Mouse (Mus musculus) kidney, adult 11 months (tissue): ENCODE data around the gene Cbr2.
A peak's percentile ranks its signal among the peaks of the same experiment; 100 is the strongest.

Source experiments
- DNase-seq: peaks from one replicate; pipeline ENCODE4 v3.0.0; 2022

Cbr2 gene

DNA sequence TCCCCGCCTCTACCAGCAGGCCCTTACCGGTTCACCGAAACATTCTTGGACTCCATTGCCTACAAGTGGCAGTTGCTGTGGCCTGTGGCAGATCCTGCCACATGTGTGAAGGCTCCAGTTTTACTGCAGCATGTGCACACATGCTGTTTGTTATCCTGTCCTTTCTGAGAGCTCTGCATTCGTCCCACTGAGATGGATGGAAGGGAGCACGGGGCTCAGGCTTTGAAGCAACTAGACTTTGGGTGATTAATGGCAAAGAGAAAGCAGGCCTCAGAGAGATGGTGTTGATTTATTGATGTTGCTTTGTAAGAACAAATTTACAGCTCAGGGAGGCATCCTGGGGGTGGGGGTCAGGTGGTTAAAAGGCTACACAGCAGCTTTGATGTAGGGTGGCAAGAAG lies 21.2 kb downstream of the Cbr2 start:
- DNase-seq: no peak

DNA sequence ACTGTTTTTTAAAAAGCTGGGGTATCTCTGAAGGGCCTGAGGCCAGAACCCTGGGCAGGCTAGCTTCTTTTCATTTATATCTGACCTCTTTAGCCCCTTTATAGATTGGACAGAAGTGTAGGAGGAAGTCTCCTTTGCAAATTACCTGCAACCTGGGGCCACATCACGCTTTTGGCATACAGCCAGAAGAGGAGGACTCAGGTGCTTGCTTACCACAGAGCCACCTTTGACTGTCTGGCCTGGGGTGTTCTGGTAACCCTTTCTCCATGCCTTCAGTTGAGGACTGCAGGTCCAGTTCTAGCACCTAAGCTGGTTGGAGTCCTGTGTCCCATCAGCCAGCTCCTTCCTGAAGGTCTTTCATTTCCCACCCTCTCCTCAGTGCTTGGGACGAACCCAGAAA lies 22.4 kb downstream of the Cbr2 start:
- no peak for DNase-seq

DNA sequence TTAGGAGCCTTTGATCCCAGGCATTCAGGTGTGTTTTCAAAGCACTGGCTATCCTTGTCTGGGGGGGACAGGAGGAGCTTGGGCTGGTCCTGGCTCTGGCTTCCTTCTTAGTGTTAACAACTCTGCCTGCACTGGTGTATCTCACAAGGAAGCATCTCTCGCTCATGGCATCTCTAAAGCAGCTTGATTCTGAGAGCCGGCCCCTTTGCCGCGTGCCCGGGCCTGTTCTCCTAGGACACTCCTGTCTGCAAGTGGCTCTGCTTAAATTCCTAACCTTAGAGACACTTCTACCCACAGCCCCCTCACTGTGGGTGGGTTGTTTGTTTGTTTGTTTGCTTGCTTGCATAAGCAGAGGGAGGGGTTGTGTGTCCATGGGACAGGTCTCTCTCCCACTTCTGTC lies 23.9 kb downstream of the Cbr2 start:
- no peak for DNase-seq

DNA sequence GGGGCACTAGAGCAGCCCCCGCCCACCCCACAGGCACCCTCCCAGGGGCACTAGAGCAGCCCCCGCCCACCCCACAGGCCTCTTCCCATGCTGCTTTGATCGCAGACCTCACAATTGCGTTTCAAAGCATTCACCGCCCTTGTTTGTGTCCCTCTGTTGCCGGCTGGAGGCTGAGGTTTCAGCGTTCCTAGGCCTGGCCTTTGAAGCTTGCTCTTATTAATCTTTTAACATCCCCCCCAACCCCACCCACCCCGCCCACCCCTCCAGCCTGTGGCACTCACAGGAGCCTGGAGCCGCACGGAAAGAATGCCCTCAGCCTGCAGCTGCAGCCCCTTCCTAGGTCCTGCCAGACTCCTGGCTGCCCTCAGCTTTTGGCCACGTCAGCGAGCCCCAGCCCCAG lies 24.7 kb downstream of the Cbr2 start:
- no peak for DNase-seq

DNA sequence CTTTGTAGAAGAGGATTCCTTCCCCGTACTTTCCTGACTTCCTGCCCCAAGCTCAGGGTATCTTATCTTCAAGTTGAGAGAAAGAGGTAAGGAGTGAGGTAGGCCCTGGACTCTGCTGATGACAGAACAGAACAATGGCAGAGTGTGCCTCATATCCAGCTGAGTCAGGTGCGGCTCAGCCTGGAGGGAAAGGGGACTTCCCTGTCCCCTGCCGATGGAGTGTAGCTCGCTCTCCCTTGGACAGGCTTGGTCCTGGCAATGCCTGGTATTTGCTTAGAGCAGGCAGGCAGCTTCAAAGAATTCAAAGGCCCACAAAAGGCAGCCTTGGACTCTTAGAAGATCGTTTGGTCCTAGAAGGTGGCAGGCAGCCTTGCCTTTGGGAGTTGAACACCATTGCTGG lies 25.8 kb downstream of the Cbr2 start:
- no peak for DNase-seq

DNA sequence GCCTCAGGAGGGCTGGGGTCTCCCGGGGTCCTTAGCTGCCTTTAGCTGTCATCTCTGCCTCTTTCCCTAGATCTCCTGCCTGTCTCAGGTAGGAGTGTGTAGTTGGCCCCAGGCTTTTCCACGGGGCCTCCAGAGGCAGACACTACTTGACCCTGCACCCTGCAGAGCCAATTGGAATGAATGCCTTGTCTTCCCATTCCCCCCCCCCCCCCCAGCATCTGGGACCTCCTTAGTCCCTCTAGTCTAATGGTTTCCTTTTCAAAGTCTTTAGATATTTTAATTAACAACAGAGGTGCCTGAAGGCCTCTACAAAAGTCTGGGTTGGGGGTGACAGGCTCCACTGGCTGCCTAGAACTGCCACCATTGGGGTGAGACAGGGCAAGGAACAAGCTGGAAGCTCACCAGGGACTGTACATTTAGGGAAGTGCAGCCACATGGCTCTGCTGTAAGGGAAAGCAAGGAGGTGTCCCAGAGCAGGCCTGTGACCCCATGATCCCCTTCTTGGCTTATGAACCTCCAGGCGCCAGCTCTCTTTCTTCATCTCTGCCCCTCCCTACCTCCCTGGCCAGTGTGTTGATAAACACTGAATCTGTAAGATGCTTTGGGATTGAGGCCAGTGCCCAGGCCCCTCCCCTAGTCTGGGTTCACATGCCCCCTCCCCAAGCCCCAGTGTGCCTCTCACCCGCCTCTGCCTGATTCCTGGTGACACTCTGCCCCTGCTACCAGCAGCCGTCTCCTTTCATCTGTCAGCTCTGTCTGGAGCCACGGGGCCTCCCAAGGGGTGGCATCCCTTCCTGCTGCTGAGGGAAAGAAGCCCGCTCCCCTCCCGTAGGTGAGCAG lies 27.2 kb downstream of the Cbr2 start:
- DNase-seq: no peak

- no peak for DNase-seq
Measured at GRCm38 (mm10) chr11:120703696-120704454, 28.0 kb downstream of the Cbr2 start.

- DNase-seq: no peak
Measured at GRCm38 (mm10) chr11:120697741-120698140, 34.2 kb downstream of the Cbr2 start.

DNA sequence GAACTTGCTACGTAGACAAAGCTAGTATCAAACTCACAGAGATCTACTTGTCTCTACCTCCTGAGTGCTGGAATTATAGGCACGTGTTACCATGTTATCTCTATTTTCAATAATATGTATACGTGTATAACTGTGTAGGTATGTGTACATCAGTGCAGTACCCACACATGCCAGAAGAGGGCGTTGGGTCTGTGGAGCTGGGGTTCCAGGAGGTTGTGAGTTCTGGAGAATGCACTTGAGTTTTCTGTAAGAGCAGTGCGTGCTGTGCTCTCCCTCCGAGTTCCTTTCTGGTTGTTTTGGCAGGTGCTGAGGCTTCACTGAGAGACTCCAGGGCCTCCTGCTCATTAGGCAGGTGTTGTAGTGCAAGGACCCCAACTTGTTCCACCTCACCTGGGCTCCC lies 35.3 kb downstream of the Cbr2 start:
- DNase-seq: no peak

DNA sequence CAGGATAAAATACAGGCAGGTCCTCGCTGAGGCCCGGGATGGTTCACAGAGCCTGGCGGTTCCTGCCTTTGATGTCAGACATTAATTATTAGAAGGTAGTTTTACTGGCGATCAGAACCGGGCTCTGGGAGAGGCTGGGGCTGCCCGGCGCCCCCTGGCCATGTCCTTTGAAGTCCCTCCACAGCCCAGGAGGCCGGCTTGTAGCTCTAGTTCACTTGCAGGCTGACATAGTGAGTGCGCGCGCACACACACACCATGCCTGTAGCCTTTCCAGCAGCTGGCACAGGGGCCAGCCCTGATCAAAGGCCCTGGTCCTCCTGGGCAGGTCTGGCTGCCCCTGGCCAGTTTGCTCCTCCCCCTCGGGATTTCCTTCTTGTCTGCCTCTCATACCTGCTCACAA lies 36.3 kb downstream of the Cbr2 start:
- peak; percentile 80 for DNase-seq

DNA sequence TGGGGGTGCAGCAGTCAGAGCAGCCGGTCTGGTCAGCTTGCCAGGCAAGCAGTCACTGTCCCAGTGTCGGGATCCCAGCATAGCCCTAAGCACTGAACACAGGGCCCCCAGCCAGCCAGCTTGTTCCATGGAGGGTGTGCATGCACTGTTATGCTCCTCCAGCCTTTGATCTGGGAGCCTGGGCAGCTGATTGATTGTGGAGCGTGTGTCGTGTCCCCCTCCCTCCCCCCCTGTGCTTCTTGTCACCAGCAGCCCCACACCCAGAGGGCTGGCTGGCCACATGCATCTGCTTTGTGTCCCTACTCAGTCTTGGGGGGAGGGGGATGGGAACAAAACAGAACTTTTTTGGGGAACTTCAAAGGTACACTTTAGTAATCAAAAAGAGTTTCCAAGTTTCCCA lies 36.7 kb downstream of the Cbr2 start:
- no peak for DNase-seq

GRCm38 (mm10) chr11:120693461-120693860 lies 38.5 kb downstream of the Cbr2 start:
- peak; percentile 36 for DNase-seq

GRCm38 (mm10) chr11:120692471-120693011 lies 39.4 kb downstream of the Cbr2 start:
- DNase-seq: peak; percentile 84

DNA sequence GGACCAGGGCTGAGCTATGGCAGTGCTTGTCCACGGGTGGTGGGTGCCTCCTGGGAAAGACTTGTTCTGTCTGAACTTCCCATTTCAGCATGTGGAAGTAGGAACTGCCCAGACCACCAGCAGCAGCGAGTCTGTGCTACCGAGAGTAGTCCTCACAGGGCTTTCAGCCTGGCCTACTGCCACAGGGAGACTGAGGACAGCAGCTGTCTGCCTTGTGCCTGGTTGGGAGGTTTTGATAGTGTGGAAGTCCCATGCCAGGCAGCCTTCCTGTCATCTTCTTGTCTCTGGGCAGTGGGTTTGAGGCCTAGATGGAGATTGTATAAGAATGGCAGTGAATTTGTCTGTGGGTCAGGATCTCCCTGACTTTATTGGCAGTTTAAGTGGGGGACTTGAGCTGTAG lies 42.5 kb downstream of the Cbr2 start:
- DNase-seq: no peak

DNA sequence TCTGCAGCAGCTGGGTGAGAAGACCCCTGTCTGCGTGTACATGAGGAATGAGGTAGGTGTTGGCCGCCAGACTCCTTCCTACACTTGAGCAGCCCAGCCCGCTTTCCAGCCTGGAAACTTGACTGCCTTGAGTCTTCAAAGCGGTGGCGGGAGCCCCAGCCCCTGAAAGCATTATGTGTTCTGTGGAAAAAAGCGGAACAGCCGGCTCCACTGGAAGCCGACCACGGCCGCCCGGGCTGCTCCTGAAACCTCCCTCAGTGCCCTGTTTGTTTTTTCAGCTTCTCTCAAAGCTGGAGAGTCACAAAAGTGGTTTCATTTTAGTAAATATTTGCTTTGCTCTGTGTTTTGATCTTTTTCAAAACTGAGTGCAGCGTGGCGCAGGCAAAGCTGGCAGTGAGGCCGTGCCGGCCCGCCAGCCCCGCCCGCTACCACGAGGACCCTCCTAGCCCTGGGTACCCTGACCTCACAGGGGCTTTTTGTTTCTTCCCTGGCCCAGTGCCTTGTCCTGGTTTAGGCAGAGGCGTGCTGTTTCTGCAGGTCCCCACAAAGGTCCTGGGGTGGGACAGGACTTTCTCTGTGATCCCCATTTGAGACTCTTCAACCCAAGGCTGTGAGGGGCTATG lies 45.2 kb downstream of the Cbr2 start:
- no peak for DNase-seq

DNA sequence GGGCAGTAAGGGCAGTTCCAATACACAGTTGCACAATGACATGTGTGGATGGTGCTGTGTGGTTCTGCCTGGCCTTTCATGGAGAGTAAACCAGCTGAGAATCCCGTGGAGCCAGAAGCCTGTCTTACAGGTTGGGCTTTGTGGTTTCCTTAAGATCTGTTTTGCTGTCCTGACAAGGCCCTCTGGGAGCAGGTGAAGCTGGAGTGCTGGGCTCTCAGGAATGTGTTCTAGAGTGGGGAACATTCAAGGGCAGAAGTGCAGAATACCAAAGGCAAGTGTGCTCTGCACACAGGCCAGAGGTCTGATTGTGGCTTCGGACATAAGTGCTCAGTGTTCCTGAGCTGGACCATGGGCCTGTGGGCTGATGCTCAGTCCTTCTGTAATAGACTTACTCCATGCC lies 47.3 kb downstream of the Cbr2 start:
- DNase-seq: no peak

DNA sequence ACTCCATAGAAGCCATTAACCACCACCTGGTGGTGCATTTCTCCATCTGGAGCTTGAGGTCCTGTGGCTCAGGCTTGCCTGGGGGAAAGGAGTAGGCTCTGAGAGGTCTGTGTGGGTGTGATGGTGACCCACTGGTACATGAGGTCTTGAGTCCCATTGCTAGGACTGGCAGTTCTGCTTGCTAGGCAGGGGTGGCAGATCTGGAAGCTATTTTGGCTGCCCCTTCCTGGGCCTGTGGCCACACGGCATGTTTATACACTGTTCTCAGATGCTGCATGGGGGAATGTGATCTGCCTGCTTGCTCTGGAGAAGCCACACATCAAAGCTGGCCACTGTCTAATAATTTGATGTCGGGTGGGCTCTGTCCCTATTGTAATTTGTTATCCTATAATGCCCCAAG lies 47.8 kb downstream of the Cbr2 start:
- DNase-seq: no peak

GRCm38 (mm10) chr11:120683536-120683935 lies 48.4 kb downstream of the Cbr2 start:
- no peak for DNase-seq

- DNase-seq: no peak
Measured at GRCm38 (mm10) chr11:120682683-120683082, 49.2 kb downstream of the Cbr2 start.

DNA sequence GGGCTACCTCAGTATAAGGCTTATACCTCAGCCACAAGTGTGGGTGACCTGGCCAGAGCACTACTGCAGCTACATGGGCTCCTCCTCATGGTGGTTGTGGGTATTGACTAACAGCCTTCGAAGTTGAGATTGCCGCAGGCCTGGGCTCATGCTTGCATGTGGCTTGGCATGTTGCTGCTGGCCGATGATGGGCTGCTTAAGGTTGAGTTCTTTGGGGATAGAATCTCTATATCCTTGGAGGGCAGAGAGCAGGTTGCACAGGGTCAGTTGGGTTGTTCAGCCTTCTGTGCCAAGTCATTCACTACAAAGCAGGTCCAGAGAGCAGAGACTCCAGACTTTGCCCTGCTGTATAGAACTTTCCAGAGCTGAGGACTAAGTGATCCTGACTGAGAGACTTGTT lies 52.0 kb downstream of the Cbr2 start:
- peak; percentile 88 for DNase-seq
